Mouse (Mus musculus) heart, embryonic 16.5 days (tissue): ENCODE measurements around the gene Unc45b. TPM values are rescaled to one million over a fixed set of nuclear protein-coding genes. Genes with fewer than 3 reads are reported as not detected.

Experiments
- ATAC-seq: fragments of 200-750 bp; cut with Nextera tagmentation; replicated peaks from 2 replicates; pipeline ENCODE4 v1.8.0; 2017; ENCODE audit warnings: moderate number of reproducible peaks; ENCODE audit not compliant: insufficient read depth, low FRiP score; ENCODE audit errors: extremely low read depth
- H3K27ac ChIP-seq: fragments of 300-500 bp; sonication (generic); 2 replicates; pipeline ENCODE4 v1.5.1; 2014; ENCODE audit warnings: mild to moderate bottlenecking, low read length, control low read depth, moderate library complexity
- H3K27me3 ChIP-seq: fragments of 300-500 bp; sonication (generic); 2 replicates; pipeline ENCODE4 v1.6.1; 2014; ENCODE audit warnings: low read length, mixed read lengths; ENCODE audit not compliant: control insufficient read depth, insufficient read depth
- H3K36me3 ChIP-seq: fragments of 300-500 bp; sonication (generic); 2 replicates; pipeline ENCODE4 v1.6.1; 2014; ENCODE audit not compliant: control insufficient read depth, insufficient read depth
- H3K4me1 ChIP-seq: fragments of 300-500 bp; sonication (generic); 2 replicates; pipeline ENCODE4 v1.6.1; 2014; ENCODE audit warnings: low read length, mixed read lengths; ENCODE audit not compliant: control insufficient read depth, insufficient read depth
- H3K4me2 ChIP-seq: fragments of 300-500 bp; sonication (generic); 2 replicates; pipeline ENCODE4 v1.6.1; 2014; ENCODE audit warnings: low read depth, mild to moderate bottlenecking, control low read depth, low read length
- H3K4me3 ChIP-seq: fragments of 300-500 bp; sonication (generic); 2 replicates; pipeline ENCODE4 v1.5.1; 2014; ENCODE audit warnings: mild to moderate bottlenecking, control low read depth, low read length
- H3K9ac ChIP-seq: fragments of 300-500 bp; sonication (generic); 2 replicates; pipeline ENCODE4 v1.6.1; 2014; ENCODE audit warnings: low read length, control low read depth
- H3K9me3 ChIP-seq: fragments of 300-500 bp; sonication (generic); replicated peaks from 2 replicates; pipeline ENCODE4 v1.6.1; 2016; ENCODE audit warnings: low read length; ENCODE audit not compliant: control insufficient read depth
- WGBS: fragments of 180-500 bp; shearing (Covaris S2); extraction: QIAGEN DNeasy Blood & Tissue Kit; methylation state at CpG from one replicate; pipeline ENCODE4 v1.1.7; 2014; 5-methylcytosine and 5-hydroxymethylcytosine counted together
- polyA plus RNA-seq: library from polyadenylated mRNA; unstranded; fragments of >200 nt; fragmentation: Nextera tagmentation; extraction: Ambion mirVana; gene quantifications from 2 replicates; pipeline ENCODE4 v1.2.1, GENCODE M21; 2015

Gene Unc45b
- polyA plus RNA-seq, 1 experiment from 2014 or later: 188 TPM

- Histone ChIP-seq H3K36me3 (no peaks in the 10 kb centered on the region), H3K9me3 (no peaks in the 10 kb centered on the region), H3K4me1 (peaks cover 13% of the 10 kb centered on the region), H3K9ac (no peak overlapping the region), H3K27ac (no peak overlapping the region; the same call in 1 of the 2 replicates), H3K4me3 (no peak overlapping the region), H3K4me2 (no peak overlapping the region), H3K27me3 (no peaks in the 10 kb centered on the region)
- WGBS: 66% methylated on average over 9 of the region's 9 CpGs
- ATAC-seq: no peak
These were observed 38.7 kb downstream of the Unc45b start for GRCm38 (mm10) chr11:82949036-82949435.

GRCm38 (mm10) chr11:82950736-82951481 is 40.6 kb downstream of the Unc45b start, which contains the start of gene Slfn5:
TSS of gene Slfn5 (plus strand) at chr11:82951349.
- WGBS: 15% methylated on average over 10 of the region's 10 CpGs
- Histone ChIP-seq H3K4me3 (peak within 1 kb of the TSS; percentile 45), H3K4me2 (peak within 1 kb of the TSS; percentile 66), H3K27ac (peak within 1 kb of the TSS; percentile 59), H3K27me3 (no peaks in the 10 kb centered on the region), H3K9ac (peak within 1 kb of the TSS; percentile 57), H3K36me3 (no peaks in the 10 kb centered on the region), H3K4me1 (peaks cover 4% of the 10 kb centered on the region), H3K9me3 (no peaks in the 10 kb centered on the region)
- peak; percentile 57 for ATAC-seq

- Histone ChIP-seq H3K4me1 (peaks cover 4% of the 10 kb centered on the region), H3K9ac (peak overlapping the region; percentile 57), H3K36me3 (no peaks in the 10 kb centered on the region), H3K27ac (peak overlapping the region; percentile 59), H3K4me3 (peak overlapping the region; percentile 45), H3K27me3 (no peaks in the 10 kb centered on the region), H3K9me3 (no peaks in the 10 kb centered on the region), H3K4me2 (peak overlapping the region; percentile 66)
- WGBS: 3% methylated on average over 28 of the region's 28 CpGs
- ATAC-seq: 0 out of 2 replicates have a peak, but pooled peaks have one; percentile 63
These were observed 41.7 kb downstream of the Unc45b start for GRCm38 (mm10) chr11:82951865-82952611.

- peaks cover 4% of the 10 kb centered on the region for H3K4me1 ChIP-seq
- peak overlapping the region; percentile 57 for H3K9ac ChIP-seq
- peak overlapping the region; percentile 59 for H3K27ac ChIP-seq
- no peaks in the 10 kb centered on the region for H3K27me3 ChIP-seq
- WGBS: 58% methylated on average over 9 of the region's 9 CpGs
- ATAC-seq: 0 out of 2 replicates have a peak, but pooled peaks have one; percentile 34
- H3K9me3 ChIP-seq: no peaks in the 10 kb centered on the region
- H3K4me3 ChIP-seq: peak overlapping the region; percentile 45
- H3K4me2 ChIP-seq: peak overlapping the region; percentile 66
- no peaks in the 10 kb centered on the region for H3K36me3 ChIP-seq
These were observed 42.5 kb downstream of the Unc45b start for GRCm38 (mm10) chr11:82952612-82953542.

- H3K36me3 ChIP-seq: no peaks in the 10 kb centered on the region
- no peaks in the 10 kb centered on the region for H3K9me3 ChIP-seq
- H3K4me2 ChIP-seq: no peak overlapping the region
- H3K9ac ChIP-seq: no peak overlapping the region
- H3K4me3 ChIP-seq: no peak overlapping the region
- no peak for ATAC-seq
- H3K27me3 ChIP-seq: no peaks in the 10 kb centered on the region
- H3K27ac ChIP-seq: no peak overlapping the region
- WGBS: 73% methylated on average over 6 of the region's 6 CpGs
- H3K4me1 ChIP-seq: peaks cover 4% of the 10 kb centered on the region
These were observed 44.3 kb downstream of the Unc45b start for GRCm38 (mm10) chr11:82954631-82955030.

GRCm38 (mm10) chr11:82956925-82957324 is 46.6 kb downstream of the Unc45b start:
- H3K9ac ChIP-seq: no peak overlapping the region
- ATAC-seq: no peak

GRCm38 (mm10) chr11:82959613-82960012 is 49.3 kb downstream of the Unc45b start:
- H3K27me3 ChIP-seq: peaks cover 8% of the 10 kb centered on the region; the same call in 1 of the 2 replicates
- no peak overlapping the region for H3K27ac ChIP-seq
- H3K36me3 ChIP-seq: no peaks in the 10 kb centered on the region; the same call in 1 of the 2 replicates
- H3K4me2 ChIP-seq: no peak overlapping the region
- ATAC-seq: no peak; the same call in 1 of the 2 replicates
- H3K4me1 ChIP-seq: no peaks in the 10 kb centered on the region
- 12% methylated on average over 4 of the region's 4 CpGs for WGBS
- no peaks in the 10 kb centered on the region for H3K9me3 ChIP-seq
- no peak overlapping the region for H3K9ac ChIP-seq
- H3K4me3 ChIP-seq: no peak overlapping the region

More at GRCm38 (mm10) chr11:82956925-82957324, 46.6 kb downstream of the Unc45b start:
- no peak overlapping the region for H3K4me3 ChIP-seq
- no peaks in the 10 kb centered on the region; the same call in 1 of the 2 replicates for H3K36me3 ChIP-seq
- H3K4me2 ChIP-seq: no peak overlapping the region
- no peak overlapping the region for H3K27ac ChIP-seq
- H3K27me3 ChIP-seq: peaks cover 8% of the 10 kb centered on the region; the same call in 1 of the 2 replicates
- H3K9me3 ChIP-seq: no peaks in the 10 kb centered on the region
- 53% methylated on average over 10 of the region's 10 CpGs for WGBS
- no peaks in the 10 kb centered on the region for H3K4me1 ChIP-seq

GRCm38 (mm10) chr11:82961743-82962142 is 51.4 kb downstream of the Unc45b start:
- 53% methylated on average over 2 of the region's 2 CpGs for WGBS
- Histone ChIP-seq H3K27ac (no peak overlapping the region), H3K9me3 (no peaks in the 10 kb centered on the region), H3K9ac (no peak overlapping the region), H3K4me1 (no peaks in the 10 kb centered on the region), H3K27me3 (peaks cover 8% of the 10 kb centered on the region; the same call in 1 of the 2 replicates), H3K4me3 (no peak overlapping the region), H3K4me2 (no peak overlapping the region), H3K36me3 (no peaks in the 10 kb centered on the region; the same call in 1 of the 2 replicates)
- ATAC-seq: no peak
